Mouse (Mus musculus) myocyte (in vitro differentiated cells): ENCODE measurements around the gene Olfr12. TPM values are rescaled to one million over a fixed set of nuclear protein-coding genes. Genes with fewer than 3 reads are reported as not detected.

Source experiments
- H3K27me3 ChIP-seq: one replicate; pipeline ENCODE4 v1.6.1; 2011; ENCODE audit not compliant: control insufficient read depth, insufficient read depth, insufficient read length
- H3K36me3 ChIP-seq: one replicate; pipeline ENCODE4 v1.6.1; 2011; ENCODE audit not compliant: control insufficient read depth, insufficient read depth
- H3K4me2 ChIP-seq: one replicate; pipeline ENCODE4 v1.6.1; 2011; ENCODE audit warnings: low read depth, control low read depth
- H3K4me3 ChIP-seq: one replicate; pipeline ENCODE4 v1.5.1; 2011; ENCODE audit warnings: mild to moderate bottlenecking, control low read depth, moderate library complexity
- H3K79me2 ChIP-seq: one replicate; pipeline ENCODE4 v1.6.1; 2011; ENCODE audit not compliant: control insufficient read depth, insufficient read depth
- H3ac ChIP-seq: one replicate; pipeline ENCODE4 v1.6.1; 2011; ENCODE audit not compliant: control insufficient read depth, insufficient read length
- CEBPB ChIP-seq: IDR thresholded peaks from 2 replicates; pipeline ENCODE4 v1.6.1; 2011; ENCODE audit warnings: mild to moderate bottlenecking, moderate library complexity; ENCODE audit not compliant: poor library complexity, insufficient read depth, severe bottlenecking
- E2F4 ChIP-seq: IDR thresholded peaks from one replicate; pipeline ENCODE4 v1.6.1; 2011; ENCODE audit warnings: mild to moderate bottlenecking, control low read depth, moderate library complexity; ENCODE audit not compliant: insufficient read depth
- MAX ChIP-seq: IDR thresholded peaks from one replicate; pipeline ENCODE4 v1.6.1; 2011; ENCODE audit warnings: low read depth, mild to moderate bottlenecking, control low read depth
- MYOD1 ChIP-seq, 3 experiments: IDR thresholded peaks; one replicate each; pipeline ENCODE4 v1.6.1; 2011; ENCODE audit warnings: control low read depth in 2 of 3, low read depth in 2 of 3, mild to moderate bottlenecking in 2 of 3, moderate library complexity in 1 of 3; ENCODE audit not compliant: insufficient read length in 2 of 3, control insufficient read depth in 1 of 3
- MYOG ChIP-seq, 3 experiments: IDR thresholded peaks; one replicate each; pipeline ENCODE4 v1.6.1; 2011; ENCODE audit warnings: control low read depth in 2 of 3, low read depth in 2 of 3, mild to moderate bottlenecking in 2 of 3; ENCODE audit not compliant: insufficient read length in 2 of 3, control insufficient read depth in 1 of 3, insufficient read depth in 1 of 3
- POLR2A ChIP-seq: IDR thresholded peaks from one replicate; pipeline ENCODE4 v1.6.1; 2011; ENCODE audit warnings: low read depth, mild to moderate bottlenecking, control low read depth, moderate library complexity; ENCODE audit not compliant: insufficient read length
- POLR2AphosphoS2 ChIP-seq: IDR thresholded peaks from one replicate; pipeline ENCODE4 v1.6.1; 2011; ENCODE audit warnings: low read depth, control low read depth; ENCODE audit not compliant: insufficient read length
- REST ChIP-seq: IDR thresholded peaks from one replicate; pipeline ENCODE4 v1.6.1; 2011; ENCODE audit warnings: mild to moderate bottlenecking, control low read depth, moderate library complexity; ENCODE audit not compliant: insufficient read depth, insufficient read length
- SRF ChIP-seq: IDR thresholded peaks from one replicate; pipeline ENCODE4 v1.6.1; 2011; ENCODE audit warnings: low read depth; ENCODE audit not compliant: control insufficient read depth, insufficient read length
- TCF12 ChIP-seq: IDR thresholded peaks from one replicate; pipeline ENCODE4 v1.6.1; 2011; ENCODE audit warnings: mild to moderate bottlenecking, control low read depth; ENCODE audit not compliant: poor library complexity, insufficient read depth, severe bottlenecking
- TCF3 ChIP-seq: IDR thresholded peaks from one replicate; pipeline ENCODE4 v1.6.1; 2011; ENCODE audit warnings: low read depth, control low read depth; ENCODE audit not compliant: insufficient read length
- USF1 ChIP-seq: IDR thresholded peaks from one replicate; pipeline ENCODE4 v1.6.1; 2011; ENCODE audit warnings: low read depth, mild to moderate bottlenecking, control low read depth, moderate library complexity
- polyA plus RNA-seq: library from polyadenylated mRNA; unstranded; fragments of >200 nt; fragmentation: generic; extraction: Trizol; gene quantifications from one replicate; pipeline ENCODE4 v1.2.1, GENCODE M21; 2012; ENCODE audit warnings: missing spikeins

Gene Olfr12
- polyA plus RNA-seq, 1 experiment: not detected

GRCm38 (mm10) chr1:92648197-92648596, 30.6 kb downstream of the Olfr12 start:
- Histone ChIP-seq H3K79me2 (no peaks in the 10 kb centered on the region), H3K27me3 (no peaks in the 10 kb centered on the region), H3K4me2 (peak overlapping the region; percentile 48), H3ac (no peak overlapping the region), H3K4me3 (no peak overlapping the region), H3K36me3 (no peaks in the 10 kb centered on the region)
- no peak for TF ChIP-seq POLR2AphosphoS2
- peak; percentile 43 for TF ChIP-seq USF1
- no peak for TF ChIP-seq MYOD1 (IDR thresholded peaks at IDR 0.05; ENCODE audit: control insufficient read depth in 1 of 3, insufficient read length in 2 of 3, low read depth in 2 of 3)
- no peak for TF ChIP-seq TCF12
- TF ChIP-seq REST: no peak

- TF ChIP-seq MYOD1 (IDR thresholded peaks at IDR 0.05; ENCODE audit: control insufficient read depth in 1 of 3, insufficient read length in 2 of 3, low read depth in 2 of 3): peak in 2 of 3 experiments; percentile 11 to 60
- TF ChIP-seq MYOG (IDR thresholded peaks at IDR 0.05; ENCODE audit: control insufficient read depth in 1 of 3, insufficient read depth in 1 of 3, insufficient read length in 2 of 3, low read depth in 2 of 3): peak in 2 of 3 experiments; percentile 28 to 78
- TF ChIP-seq TCF12: no peak
- Histone ChIP-seq H3K36me3 (no peaks in the 10 kb centered on the region), H3K79me2 (no peaks in the 10 kb centered on the region), H3K27me3 (no peaks in the 10 kb centered on the region), H3K4me3 (no peak within 1 kb of the TSS), H3ac (no peak within 1 kb of the TSS), H3K4me2 (peak within 1 kb of the TSS; percentile 48)
Observed at GRCm38 (mm10) chr1:92648673-92649072, 31.1 kb downstream of the Olfr12 start, which contains the start of gene Otos. Otos (minus strand) TSS chr1:92648841.

- Histone ChIP-seq H3K79me2 (no peaks in the 10 kb centered on the region), H3K4me3 (no peak overlapping the region), H3K36me3 (no peaks in the 10 kb centered on the region), H3ac (no peak overlapping the region), H3K27me3 (no peaks in the 10 kb centered on the region), H3K4me2 (no peak overlapping the region)
- TF ChIP-seq MYOG (IDR thresholded peaks at IDR 0.05; ENCODE audit: control insufficient read depth in 1 of 3, insufficient read depth in 1 of 3, insufficient read length in 2 of 3, low read depth in 2 of 3) (no peak), REST (no peak), POLR2A (no peak), POLR2AphosphoS2 (no peak), E2F4 (no peak), MAX (no peak), USF1 (no peak)
Observed at GRCm38 (mm10) chr1:92651467-92651866, 33.9 kb downstream of the Olfr12 start.

- no peak overlapping the region for H3K4me2 ChIP-seq
- no peaks in the 10 kb centered on the region for H3K36me3 ChIP-seq
- no peak for TF ChIP-seq E2F4
- TF ChIP-seq CEBPB: no peak
- TF ChIP-seq POLR2A: no peak
- no peak for TF ChIP-seq MYOD1 (IDR thresholded peaks at IDR 0.05; ENCODE audit: control insufficient read depth in 1 of 3, insufficient read length in 2 of 3, low read depth in 2 of 3)
- no peak for TF ChIP-seq SRF
- TF ChIP-seq POLR2AphosphoS2: no peak
- no peak for TF ChIP-seq USF1
- TF ChIP-seq REST: no peak
- no peak for TF ChIP-seq MYOG (IDR thresholded peaks at IDR 0.05; ENCODE audit: control insufficient read depth in 1 of 3, insufficient read depth in 1 of 3, insufficient read length in 2 of 3, low read depth in 2 of 3)
- no peak for TF ChIP-seq TCF3
- TF ChIP-seq MAX: no peak
- no peak for TF ChIP-seq TCF12
- no peak overlapping the region for H3ac ChIP-seq
- H3K27me3 ChIP-seq: no peaks in the 10 kb centered on the region
- no peak overlapping the region for H3K4me3 ChIP-seq
- no peaks in the 10 kb centered on the region for H3K79me2 ChIP-seq
Observed at GRCm38 (mm10) chr1:92653179-92653578, 35.6 kb downstream of the Olfr12 start.

- Histone ChIP-seq H3K4me3 (no peak overlapping the region), H3ac (no peak overlapping the region), H3K4me2 (no peak overlapping the region), H3K36me3 (no peaks in the 10 kb centered on the region), H3K27me3 (no peaks in the 10 kb centered on the region), H3K79me2 (no peaks in the 10 kb centered on the region)
- TF ChIP-seq USF1 (no peak), CEBPB (no peak), REST (no peak), MYOD1 (IDR thresholded peaks at IDR 0.05; ENCODE audit: control insufficient read depth in 1 of 3, insufficient read length in 2 of 3, low read depth in 2 of 3) (no peak), POLR2AphosphoS2 (no peak), E2F4 (no peak), TCF3 (no peak), TCF12 (no peak), MAX (no peak), SRF (no peak), MYOG (IDR thresholded peaks at IDR 0.05; ENCODE audit: control insufficient read depth in 1 of 3, insufficient read depth in 1 of 3, insufficient read length in 2 of 3, low read depth in 2 of 3) (no peak), POLR2A (no peak)
Observed at GRCm38 (mm10) chr1:92654676-92655075, 37.1 kb downstream of the Olfr12 start.
